Mouse (Mus musculus) megakaryocyte, embryonic 14.5 days (primary cell): Measurements from ENCODE around the gene Clstn2.

Experiments used
- FLI1 ChIP-seq: IDR thresholded peaks from 2 replicates; pipeline ENCODE4 v1.6.1; 2012; ENCODE audit warnings: low read length, inconsistent platforms, mixed read lengths
- GATA1 ChIP-seq: IDR thresholded peaks from 3 replicates; pipeline ENCODE4 v1.6.1; 2012; ENCODE audit warnings: mixed read lengths, low read length, inconsistent platforms, borderline replicate concordance

DNA sequence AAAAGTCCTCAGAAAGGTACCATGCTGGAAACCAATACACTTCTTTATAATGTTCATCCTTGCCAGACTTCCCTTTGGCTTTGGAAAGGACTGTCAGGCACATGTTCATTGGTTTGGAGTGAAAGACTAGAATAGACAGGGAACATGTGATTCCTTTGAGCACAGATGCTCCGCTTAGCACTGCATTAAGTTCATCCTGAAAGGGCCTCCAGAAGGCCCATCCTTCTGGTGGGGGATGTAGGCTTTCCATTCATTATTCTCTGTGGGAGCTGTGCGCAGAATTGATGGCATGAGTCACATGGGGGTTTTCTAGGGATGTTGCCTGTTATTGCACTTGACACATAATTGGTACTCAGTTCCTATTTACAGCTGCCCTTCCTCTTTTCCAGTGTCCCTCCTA, 498.8 kb downstream of the Clstn2 start:
- TF ChIP-seq GATA1: no peak
- no peak for TF ChIP-seq FLI1
